Mouse (Mus musculus) gonadal fat pad, adult 2 months (tissue): ENCODE results near the gene Defa20. TPM values are rescaled to one million over a fixed set of nuclear protein-coding genes. Genes with fewer than 3 reads are reported as not detected.
"Not testable (repeated sequence)": the region's sequence is repeated elsewhere in the genome, so short reads cannot be mapped to it uniquely, and the experiment has no call there.

ENCODE experiments used
- DNase-seq: peaks from one replicate; pipeline ENCODE4 v3.0.0-alpha.2; 2012; ENCODE audit warnings: low read depth
- polyA plus RNA-seq: library from polyadenylated mRNA; depleted of rRNA; stranded (reverse); fragments of >200 nt; gene quantifications from 2 replicates; pipeline ENCODE4 v1.2.3, GENCODE M21; 2012; rRNA removed

Gene Defa20
- polyA plus RNA-seq, result not detected in 2 replicates

DNA sequence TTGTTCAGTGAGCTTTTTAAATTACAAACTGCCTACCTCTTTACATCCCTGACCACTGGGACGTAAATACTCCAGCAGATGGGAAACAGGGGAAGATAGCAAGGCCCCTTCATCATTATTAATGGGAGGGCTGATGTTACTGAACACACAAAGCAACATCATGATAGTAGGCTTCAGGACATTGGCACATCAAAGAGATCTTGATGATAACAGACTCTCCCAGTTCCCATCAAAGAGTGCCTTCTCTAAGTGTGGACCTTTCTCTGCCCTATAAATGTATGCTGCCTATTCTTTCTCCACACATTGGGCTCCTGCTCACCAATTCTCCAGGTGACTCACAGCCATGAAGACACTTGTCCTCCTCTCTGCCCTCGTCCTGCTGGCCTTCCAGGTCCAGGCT, at the start of gene Defa20:
Gene Defa20 (plus strand): TSS at position 301 of the 400 bp plus-strand sequence.
- DNase-seq, result not testable (repeated sequence)

DNA sequence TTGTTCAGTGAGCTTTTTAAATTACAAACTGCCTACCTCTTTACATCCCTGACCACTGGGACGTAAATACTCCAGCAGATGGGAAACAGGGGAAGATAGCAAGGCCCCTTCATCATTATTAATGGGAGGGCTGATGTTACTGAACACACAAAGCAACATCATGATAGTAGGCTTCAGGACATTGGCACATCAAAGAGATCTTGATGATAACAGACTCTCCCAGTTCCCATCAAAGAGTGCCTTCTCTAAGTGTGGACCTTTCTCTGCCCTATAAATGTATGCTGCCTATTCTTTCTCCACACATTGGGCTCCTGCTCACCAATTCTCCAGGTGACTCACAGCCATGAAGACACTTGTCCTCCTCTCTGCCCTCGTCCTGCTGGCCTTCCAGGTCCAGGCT, 19.7 kb downstream of the Defa20 start, which contains the start of gene Defa32:
Gene Defa32 (plus strand): TSS at position 301 of the 400 bp plus-strand sequence.
- not testable (repeated sequence) for DNase-seq

Other genes starting within 250 kb of the Defa20 start
- gene Defa27, start 193.7 kb upstream of the Defa20 start, polyA plus RNA-seq, result not detected in 2 replicates
- not detected in 2 replicates for gene Defa29, start 182.2 kb upstream of the Defa20 start, polyA plus RNA-seq
- not detected in 2 replicates for gene Defa2, start 130.7 kb upstream of the Defa20 start, polyA plus RNA-seq
- not detected in 2 replicates for gene Defa33, start 117.4 kb upstream of the Defa20 start, polyA plus RNA-seq
- gene Defa36, start 81.8 kb upstream of the Defa20 start, polyA plus RNA-seq, result not detected in 2 replicates
- gene Gm7849, start 52.7 kb upstream of the Defa20 start, polyA plus RNA-seq, result not detected in 2 replicates
- not detected in 2 replicates for gene Defa32, start 19.8 kb downstream of the Defa20 start, polyA plus RNA-seq
- gene Defa37, start 56.1 kb downstream of the Defa20 start, polyA plus RNA-seq, result not detected in 2 replicates
- gene Defa28, start 73.7 kb downstream of the Defa20 start, polyA plus RNA-seq, result not detected in 2 replicates
- gene Gm7861, start 85.2 kb downstream of the Defa20 start, polyA plus RNA-seq, result not detected in 2 replicates
- not detected in 2 replicates for gene Defa26, start 108.9 kb downstream of the Defa20 start, polyA plus RNA-seq
- gene Defa17, start 146.5 kb downstream of the Defa20 start, polyA plus RNA-seq, result not detected in 2 replicates
- not detected in 2 replicates for gene Defa34, start 156.5 kb downstream of the Defa20 start, polyA plus RNA-seq
- 0.34 and 0.41 TPM in 2 replicates for gene AY761184, start 194.4 kb downstream of the Defa20 start, polyA plus RNA-seq
- gene Defa24, start 225.2 kb downstream of the Defa20 start, polyA plus RNA-seq, result not detected in 2 replicates